Mouse (Mus musculus) lung, postnatal 4 days (tissue): ENCODE measurements at regions not wholly inside any gene's neighbourhood (a gene's known extent, or its start where the extent isn't known, plus 50 kb on each side); places are given as distances from the start of the nearest gene placed in this dataset.

Experiments
- DNase-seq, 2 experiments: peaks; one replicate each; pipeline ENCODE4 v3.0.0; 2021

GRCm38 (mm10) chr8:113250264-113250663 lies 385.1 kb upstream of the Mon1b start:
- DNase-seq, result no peak

- DNase-seq, result no peak
These were observed 381.3 kb upstream of the Mon1b start for GRCm38 (mm10) chr8:113254076-113254475.

- no peak for DNase-seq
These were observed 375.9 kb upstream of the Mon1b start for GRCm38 (mm10) chr8:113259477-113259876.

- DNase-seq, result no peak
These were observed 372.1 kb upstream of the Mon1b start for GRCm38 (mm10) chr8:113263296-113263695.

GRCm38 (mm10) chr8:113271262-113271661 lies 364.1 kb upstream of the Mon1b start:
- DNase-seq, result no peak

- DNase-seq, result no peak
These were observed 335.0 kb upstream of the Mon1b start for GRCm38 (mm10) chr8:113300273-113300843.

GRCm38 (mm10) chr8:113303426-113303825 lies 332.0 kb upstream of the Mon1b start:
- DNase-seq, result no peak

- peak; percentile 4 to 31 for DNase-seq
These were observed 318.2 kb upstream of the Mon1b start for GRCm38 (mm10) chr8:113317169-113317568.

- no peak for DNase-seq
These were observed 303.8 kb upstream of the Mon1b start for GRCm38 (mm10) chr8:113331576-113331975.

- no peak for DNase-seq
These were observed 294.1 kb upstream of the Mon1b start for GRCm38 (mm10) chr8:113341306-113341705.

GRCm38 (mm10) chr8:113361900-113362299 lies 273.5 kb upstream of the Mon1b start:
- no peak for DNase-seq

GRCm38 (mm10) chr8:113364181-113364580 lies 271.2 kb upstream of the Mon1b start:
- no peak for DNase-seq

GRCm38 (mm10) chr8:113383517-113383916 lies 251.9 kb upstream of the Mon1b start:
- DNase-seq, result no peak

- peak in 1 of 2 experiments; percentile 29 for DNase-seq
These were observed 251.4 kb upstream of the Mon1b start for GRCm38 (mm10) chr8:113383974-113384373.

GRCm38 (mm10) chr8:113389504-113389903 lies 245.9 kb upstream of the Mon1b start:
- DNase-seq, result no peak

GRCm38 (mm10) chr8:113390038-113390437 lies 245.3 kb upstream of the Mon1b start:
- DNase-seq, result no peak

- no peak for DNase-seq
These were observed 241.1 kb upstream of the Mon1b start for GRCm38 (mm10) chr8:113394319-113394718.

- no peak for DNase-seq
These were observed 230.2 kb upstream of the Mon1b start for GRCm38 (mm10) chr8:113405158-113405557.

- DNase-seq, result no peak
These were observed 216.0 kb upstream of the Mon1b start for GRCm38 (mm10) chr8:113419352-113419751.

GRCm38 (mm10) chr8:113422651-113423050 lies 212.7 kb upstream of the Mon1b start:
- no peak for DNase-seq

GRCm38 (mm10) chr8:113439088-113439487 lies 196.3 kb upstream of the Mon1b start:
- no peak for DNase-seq

- DNase-seq, result no peak
These were observed 181.4 kb upstream of the Mon1b start for GRCm38 (mm10) chr8:113454022-113454421.

- no peak for DNase-seq
These were observed 170.8 kb upstream of the Mon1b start for GRCm38 (mm10) chr8:113464625-113465024.

- DNase-seq, result no peak
These were observed 170.2 kb upstream of the Mon1b start for GRCm38 (mm10) chr8:113465156-113465555.

GRCm38 (mm10) chr8:113466683-113467082 lies 168.7 kb upstream of the Mon1b start:
- no peak for DNase-seq
